Mouse (Mus musculus) cerebellum, postnatal 36 days (tissue): Measurements from ENCODE around the gene Atg2a.

Source experiments
- DNase-seq, 2 experiments: peaks; one replicate each; pipeline ENCODE4 v3.0.0; 2021 to 2022; ENCODE audit warnings: mixed read lengths in 2 of 2

Atg2a gene

DNA sequence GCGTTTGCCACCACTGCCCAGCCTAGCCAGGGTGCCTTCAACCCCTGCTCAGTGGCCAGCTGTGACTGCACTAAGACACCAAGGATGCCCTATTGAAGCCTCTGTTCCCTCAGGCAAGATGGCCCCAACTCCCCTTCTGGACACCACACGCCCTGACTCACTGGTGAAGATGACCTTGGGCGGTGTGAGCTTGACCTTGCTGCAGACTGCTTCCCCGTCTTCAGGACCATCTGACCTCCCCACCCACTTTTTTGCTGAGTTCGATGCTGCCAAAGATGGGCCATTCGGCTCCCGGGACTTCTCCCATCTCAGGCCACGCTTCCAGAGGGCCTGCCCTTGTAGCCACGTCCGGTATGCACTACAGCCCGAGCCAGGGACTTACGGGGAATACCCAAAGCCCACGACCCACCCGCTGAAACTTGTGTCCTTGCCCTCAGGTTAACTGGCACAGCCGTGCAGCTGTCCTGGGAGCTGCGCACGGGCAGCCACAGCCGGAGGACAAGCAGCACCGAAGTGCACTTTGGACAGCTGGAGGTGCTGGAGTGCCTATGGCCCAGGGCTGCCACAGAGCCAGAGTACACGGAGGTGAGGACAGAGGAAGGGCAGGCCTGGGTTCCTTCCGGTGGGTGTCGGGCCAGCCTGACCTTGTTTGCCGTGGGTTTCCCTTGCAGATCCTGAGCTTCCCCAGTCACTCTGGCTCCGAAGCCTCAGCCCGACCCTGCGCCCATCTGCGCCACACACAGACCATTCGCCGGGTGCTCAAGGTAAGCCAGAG lies 6.2 kb downstream of the Atg2a start:
- DNase-seq, result no peak

DNA sequence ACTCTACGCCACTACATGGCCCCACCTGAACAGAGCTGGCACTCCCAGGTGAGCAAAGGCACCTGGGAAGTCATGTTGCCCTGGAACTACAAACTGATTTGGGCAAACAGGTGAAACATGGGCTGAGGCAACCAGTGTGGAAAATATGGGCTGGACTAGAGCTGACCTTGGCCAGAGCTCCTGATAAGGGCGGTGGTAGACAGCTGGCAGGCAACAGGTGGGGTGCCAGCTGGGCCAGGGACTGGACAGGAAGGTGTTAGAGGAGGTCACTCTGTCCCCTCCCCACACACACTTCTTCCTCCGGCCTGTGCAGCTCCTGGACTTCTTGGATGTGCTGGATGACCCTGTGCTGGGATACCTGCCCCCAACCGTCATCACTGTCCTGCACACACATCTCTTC lies 11.6 kb downstream of the Atg2a start:
- DNase-seq, result no peak

DNA sequence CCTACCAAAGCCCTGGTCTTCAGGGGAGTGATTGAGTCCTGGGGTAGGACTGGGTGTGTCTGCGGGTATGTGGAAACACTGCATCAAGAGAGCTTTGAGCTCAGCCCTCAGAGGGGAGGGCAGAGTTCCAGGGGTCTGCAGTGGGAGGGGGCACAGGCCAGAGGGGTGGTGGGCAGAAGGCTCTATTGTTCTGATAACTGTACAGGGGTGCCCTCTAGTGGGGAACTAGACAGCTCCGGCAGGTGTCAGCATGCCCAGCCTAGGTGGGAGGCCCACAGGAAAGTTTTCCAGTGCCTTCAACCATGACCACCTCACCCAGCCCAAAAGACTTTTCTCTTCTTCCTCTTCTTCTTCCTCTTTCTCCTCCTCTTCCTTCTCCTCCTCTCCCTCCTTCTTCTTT lies 19.0 kb downstream of the Atg2a start:
- peak in 1 of 2 experiments; percentile 42 for DNase-seq

DNA sequence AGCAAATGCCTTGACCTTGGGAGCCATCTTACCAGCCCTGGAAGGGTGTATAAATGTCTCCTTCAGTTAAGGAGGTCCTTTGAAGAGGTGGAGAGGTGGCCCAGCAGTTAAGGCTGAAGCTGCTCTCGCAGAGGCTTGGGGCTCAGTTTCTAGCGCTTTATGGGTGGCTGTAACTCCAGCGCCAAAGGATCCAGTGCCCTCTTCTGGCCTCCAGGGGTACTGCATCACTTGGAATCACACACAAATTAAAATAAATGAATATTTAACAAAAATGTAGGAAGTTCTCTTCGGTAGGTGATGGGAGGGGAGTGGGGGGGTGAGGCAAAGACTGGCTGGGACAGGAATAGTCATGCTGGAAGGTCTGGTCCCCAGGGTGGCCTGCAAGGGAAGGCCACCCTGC lies 19.5 kb downstream of the Atg2a start:
- no peak for DNase-seq

DNA sequence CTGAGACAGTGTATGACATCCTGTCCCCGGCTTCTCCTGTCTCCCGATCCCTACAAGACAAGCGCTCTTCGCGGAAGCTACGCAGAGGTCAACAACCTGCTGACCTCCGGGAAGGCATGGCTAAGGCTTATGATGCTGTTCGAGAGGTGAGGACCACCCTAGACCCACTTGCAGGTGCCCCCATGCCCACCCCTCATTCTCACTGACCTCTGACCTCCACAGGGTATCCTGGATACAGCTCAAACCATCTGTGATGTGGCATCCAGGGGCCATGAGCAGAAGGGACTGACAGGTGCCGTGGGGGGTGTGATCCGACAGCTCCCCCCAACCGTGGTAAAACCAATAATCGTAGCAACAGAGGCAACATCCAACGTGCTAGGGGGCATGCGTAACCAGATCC lies 19.9 kb downstream of the Atg2a start:
- DNase-seq, result no peak

DNA sequence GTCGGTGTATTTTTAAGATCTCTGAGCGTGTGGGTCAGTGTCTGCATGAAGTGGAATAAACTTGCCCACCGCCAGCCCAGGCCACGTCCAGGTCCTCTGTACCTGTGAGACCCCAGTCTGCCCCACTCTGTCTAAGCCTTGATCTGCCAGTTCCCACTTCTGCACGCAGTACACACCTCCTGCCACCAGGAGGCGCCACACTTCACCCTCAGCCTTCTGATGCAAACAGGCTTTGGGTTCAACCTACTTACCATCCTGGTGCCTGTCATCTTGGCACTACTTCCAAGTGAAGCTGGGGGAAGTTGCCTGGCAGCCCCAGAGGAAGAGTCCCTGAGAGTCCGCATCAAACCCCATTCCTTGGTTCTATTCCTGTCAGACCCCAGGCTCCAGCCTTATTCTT lies 20.8 kb downstream of the Atg2a start:
- peak; percentile 86 to 88 for DNase-seq

DNA sequence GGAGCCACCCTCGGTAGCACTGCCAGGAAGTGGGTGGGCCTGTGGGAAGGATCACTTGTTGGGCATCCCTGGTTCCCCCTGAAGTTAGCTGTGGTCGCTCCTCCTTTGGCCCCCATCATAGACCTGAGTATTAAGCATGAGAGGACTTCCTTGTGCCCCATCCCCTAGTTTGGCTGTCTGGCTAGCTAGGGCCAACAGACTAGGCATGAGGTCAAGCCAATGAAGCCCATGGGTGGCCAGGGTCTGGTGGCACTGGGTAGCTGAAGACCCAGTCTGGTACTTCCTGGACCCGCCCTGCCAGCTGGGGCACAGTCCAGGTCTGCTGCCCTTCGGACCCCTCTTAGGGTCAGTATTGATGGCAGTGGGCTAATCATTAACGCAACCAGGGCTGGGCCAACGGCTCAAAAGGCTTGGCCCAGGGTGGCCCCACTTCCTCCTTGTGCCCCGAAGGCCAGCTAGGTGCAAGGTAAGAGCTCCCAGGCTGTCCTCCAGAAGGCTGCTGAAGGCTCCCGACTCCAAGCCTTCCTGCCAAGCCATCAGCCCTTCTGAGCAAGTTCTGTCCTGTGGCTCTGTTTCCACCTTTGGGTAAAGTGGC lies 21.5 kb downstream of the Atg2a start:
- no peak for DNase-seq

DNA sequence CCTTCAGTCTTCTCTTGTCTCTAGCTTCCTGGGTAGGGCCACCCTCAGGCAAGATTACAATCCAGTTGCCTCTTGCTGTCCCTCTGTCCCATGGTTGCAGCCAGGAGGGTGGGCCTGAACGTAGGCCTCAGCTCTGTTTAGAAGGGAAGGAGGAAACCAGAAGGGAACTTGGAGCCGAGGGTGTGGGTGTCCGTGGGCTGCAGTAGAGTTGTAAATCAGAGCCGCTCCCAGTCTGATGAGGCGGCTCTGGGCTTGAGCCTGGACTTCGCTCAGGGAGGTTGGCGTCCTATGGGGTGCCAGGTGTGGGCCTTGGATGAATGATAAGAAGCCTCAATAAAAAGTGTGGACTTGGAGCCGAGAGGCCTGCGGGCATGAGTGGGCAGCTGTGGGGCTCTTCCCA lies 22.7 kb downstream of the Atg2a start:
- DNase-seq, result no peak

DNA sequence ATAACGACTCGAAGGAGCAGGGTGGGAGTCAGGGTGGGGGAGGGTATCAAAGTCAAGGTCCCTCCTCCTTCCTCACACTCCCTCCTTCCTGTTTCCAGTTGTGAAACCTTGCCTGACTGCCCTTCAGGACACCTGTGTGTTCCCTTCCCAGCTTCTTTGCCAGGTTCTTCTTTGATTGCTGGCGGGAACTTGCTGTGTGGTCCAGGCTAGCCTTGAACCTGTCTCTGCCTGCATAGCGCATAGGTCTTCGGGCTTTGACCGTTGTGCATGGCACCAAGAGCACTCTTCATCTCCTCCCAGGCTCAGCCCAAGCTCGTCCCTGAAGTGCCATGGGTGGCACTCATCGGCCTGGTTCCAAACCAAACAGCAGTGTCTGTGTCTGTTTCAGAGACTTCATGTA lies 23.5 kb downstream of the Atg2a start:
- DNase-seq, result no peak

DNA sequence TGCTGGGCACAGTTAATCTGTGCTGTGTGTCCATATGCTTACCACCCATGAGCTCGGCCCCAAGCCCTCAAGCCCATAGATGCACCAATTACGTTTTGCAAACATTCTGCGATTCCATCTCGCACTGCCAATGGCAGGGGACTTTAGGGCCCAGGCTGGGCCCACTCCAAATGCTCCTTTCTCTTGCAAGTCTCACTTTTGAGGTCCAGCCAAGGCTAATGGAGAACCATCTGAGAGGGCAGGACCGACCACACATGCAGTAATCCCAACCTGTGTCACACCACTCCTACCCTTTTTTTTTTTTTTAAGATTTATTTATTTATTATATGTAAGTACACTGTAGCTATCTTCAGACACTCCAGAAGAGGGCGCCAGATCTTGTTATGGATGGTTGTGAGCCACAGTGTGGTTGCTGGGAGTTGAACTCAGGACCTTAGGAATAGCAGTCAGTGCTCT lies 24.3 kb downstream of the Atg2a start:
- DNase-seq, result no peak

DNA sequence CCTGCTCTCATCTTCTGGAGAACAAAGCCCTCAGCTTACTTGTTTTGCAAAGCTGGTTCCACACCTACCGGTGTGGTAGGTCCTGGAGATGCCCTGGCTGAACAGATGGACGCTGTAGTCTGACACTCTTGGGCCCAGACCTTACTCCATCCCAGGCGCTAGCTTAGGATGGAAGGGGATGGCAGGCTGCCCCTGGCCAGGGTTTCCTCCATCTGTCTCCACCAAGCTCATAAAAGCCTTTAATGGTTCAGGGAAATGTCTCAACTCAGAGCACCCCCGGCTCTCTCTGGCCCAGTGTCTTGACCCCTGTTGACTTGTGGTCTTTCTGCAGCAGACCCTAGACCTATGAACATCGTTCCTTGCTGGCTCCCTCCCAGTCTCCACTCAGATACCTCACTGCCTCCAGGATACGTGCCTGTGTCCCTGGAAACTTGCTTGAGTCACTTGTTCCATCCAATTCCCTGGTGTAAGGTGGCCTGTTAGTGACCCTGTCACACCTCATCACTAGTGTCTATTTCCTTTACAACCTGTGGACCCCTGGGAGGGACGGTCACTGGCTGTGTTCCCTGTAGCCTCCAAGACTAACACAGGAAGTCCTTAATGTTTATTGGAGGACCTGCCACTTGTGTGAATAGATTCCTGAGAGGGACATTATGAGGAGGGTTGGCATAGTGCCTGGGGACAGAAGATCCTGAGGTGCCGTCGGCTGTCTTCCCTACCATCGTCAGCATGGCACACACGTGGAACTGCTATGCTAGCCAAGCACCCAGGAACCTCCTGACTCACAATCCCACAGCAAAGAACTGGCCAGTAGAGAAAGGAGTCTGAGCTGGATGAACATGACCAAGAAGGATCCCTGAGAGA lies 26.1 kb downstream of the Atg2a start:
- peak; percentile 93 to 95 for DNase-seq

DNA sequence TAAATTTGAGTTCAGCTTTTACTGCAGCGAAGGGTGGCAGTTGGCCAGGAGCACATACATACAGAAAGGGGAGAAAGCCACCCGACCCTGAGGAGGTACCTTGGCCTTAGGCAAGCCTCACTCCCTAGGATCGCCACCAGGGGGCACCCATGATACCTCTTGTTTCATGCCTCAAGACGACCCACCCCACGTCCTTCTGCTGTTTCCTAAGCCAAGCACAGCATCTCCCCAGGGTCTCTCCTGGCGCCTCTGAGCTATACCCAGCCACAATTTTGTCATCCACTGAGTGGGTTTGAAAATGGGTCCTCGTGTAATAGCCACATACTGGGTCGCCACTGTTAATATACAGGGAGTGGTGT lies 26.7 kb downstream of the Atg2a start:
- peak; percentile 89 to 90 for DNase-seq

DNA sequence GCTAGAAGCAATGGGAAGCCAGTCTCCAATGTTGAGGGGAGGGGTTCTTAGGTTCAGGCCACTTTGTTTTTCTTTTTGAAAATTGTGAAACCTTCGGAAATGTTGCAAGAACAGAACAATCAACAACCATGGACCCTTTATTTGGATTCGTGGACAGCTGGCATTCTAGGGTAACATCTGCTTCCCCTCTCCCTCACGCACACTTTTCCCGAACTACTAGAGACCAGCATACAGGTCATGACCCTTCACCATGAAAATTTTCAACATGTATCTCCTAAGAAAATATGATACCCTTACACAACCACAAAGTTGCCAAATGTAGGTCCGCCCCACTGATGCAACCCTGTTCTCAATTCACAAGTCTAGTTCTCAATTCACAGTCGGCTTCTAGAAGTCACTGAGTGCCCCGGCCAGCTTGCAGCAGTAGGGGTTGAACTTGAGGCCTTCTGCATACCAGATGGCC lies 27.2 kb downstream of the Atg2a start:
- DNase-seq, result no peak

DNA sequence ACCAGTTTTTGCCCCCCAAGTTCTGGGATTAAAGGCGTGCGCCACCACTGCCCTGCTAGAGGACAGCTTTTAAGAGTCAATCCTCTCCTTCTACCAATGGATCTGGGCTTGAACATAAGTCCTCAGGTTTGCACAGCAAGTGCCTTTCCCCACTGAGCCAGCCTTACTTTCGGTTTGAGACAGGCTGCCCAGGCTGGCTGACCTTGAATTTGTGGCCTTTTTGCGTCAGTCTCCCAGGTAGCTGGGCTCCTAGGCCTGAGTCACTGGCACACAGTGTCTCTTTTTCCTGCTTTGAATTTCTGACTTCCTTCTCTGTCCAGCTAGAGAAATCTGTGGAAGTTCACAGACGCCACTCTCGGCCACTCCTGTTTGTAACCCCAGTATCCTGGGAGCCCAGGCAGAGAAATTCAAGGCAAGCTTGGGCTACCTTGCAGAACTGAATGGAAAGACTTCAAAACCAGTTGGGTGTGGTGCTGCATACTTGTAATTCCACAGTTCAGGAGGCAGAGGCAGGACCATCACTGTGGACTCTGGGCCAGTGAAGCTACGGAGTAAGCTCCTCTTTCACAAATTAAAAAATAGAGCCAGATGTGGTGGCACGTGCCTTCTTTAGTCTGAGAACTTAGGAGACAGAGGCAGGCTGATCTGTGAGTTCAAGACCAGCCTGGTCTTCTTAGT lies 28.5 kb downstream of the Atg2a start:
- DNase-seq, result no peak

DNA sequence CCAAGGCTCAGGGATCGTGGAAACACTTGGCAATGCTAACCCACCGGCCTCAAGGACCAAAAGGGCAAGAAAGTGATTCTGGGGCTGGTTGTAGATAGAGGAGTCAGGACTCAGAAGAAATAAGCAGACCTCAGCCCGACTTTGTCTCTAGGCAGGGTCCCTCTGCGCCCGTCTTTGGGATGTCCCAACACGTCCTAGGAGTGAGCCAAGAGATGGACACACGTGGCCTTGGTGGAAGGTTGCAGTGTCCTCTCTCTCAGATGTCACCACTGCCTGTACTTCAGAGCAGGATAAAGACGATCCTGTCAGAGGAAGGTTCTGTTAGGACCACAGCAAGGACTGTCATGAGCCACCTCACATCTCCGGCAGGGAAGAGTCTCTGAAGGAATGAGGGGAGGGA lies 29.2 kb downstream of the Atg2a start:
- DNase-seq, result no peak

DNA sequence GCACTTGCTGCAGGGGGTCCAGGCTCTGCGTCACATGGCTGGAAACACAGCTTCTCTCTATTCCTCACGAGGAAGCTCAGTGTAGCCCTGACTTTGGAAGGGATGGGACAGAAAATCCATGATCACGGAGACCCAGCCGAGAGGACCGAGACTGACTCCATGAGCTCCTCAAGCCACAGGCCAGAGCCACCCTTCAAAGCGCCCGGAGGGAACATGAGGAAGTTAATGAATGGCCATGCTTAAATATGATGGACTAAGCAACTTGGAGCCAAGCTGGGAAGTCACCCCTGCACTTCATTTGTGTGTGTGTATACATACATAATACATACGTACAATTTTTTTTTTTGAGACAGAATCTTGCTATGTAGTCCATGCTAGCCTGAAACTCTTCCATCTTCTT lies 29.7 kb downstream of the Atg2a start:
- no peak for DNase-seq

DNA sequence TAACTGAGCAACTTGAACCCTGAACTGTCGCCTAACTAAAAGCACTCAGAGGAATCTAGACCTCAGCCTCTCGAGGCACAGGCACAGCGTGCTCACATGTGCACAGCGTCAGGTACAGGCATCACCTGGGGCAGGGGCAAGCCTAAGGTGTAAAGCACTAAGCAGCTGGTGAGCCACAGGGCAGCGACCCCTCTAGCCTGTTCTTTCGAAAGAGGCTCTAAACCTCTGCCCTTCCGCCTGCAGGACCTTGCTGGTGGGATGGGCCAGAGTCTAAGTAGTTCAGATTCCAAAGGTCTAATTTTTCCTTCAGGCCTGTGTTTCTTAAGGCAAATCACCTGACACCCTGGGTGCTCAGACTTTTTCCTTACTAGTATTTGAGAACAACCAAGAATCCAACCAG lies 30.6 kb downstream of the Atg2a start:
- DNase-seq, result no peak

DNA sequence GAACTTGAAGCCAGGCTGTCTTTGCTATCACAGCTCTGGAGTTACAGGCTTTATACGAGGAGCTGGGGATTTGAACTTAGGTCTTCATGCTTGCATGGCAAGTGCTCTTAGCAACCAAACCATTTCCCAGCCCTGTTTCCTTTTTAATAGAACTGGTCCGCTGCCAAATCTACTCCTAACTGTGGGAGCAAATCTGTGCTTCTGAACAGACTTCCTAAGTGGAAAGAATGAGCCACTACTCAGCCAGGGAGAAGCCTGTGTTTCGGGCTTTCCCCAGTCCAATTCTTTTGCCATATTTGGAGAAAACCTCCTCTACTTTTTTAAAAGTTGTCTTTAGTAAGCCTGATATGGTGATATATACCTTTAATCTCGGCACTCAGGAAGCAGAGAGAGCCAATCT lies 31.3 kb downstream of the Atg2a start:
- no peak for DNase-seq

DNA sequence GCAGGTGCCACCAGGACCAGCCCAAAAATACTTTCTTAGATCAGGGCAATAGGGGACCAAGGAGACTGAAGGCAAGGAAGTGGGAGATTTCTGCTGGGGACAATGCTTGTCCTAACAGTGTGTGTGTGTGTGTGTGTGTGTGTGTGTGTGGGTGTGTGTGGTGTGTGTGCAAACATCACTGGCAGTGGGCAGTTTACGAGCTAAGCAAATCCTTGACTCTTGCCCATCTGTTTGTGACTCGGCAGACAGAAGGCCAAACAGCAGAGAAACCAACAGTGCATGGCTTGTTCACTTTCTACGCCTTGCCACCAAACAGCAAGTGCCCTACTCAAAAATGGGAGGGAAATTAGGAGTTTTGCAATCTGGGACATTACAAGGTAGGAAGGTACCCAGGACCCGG lies 32.1 kb downstream of the Atg2a start:
- DNase-seq, result no peak

DNA sequence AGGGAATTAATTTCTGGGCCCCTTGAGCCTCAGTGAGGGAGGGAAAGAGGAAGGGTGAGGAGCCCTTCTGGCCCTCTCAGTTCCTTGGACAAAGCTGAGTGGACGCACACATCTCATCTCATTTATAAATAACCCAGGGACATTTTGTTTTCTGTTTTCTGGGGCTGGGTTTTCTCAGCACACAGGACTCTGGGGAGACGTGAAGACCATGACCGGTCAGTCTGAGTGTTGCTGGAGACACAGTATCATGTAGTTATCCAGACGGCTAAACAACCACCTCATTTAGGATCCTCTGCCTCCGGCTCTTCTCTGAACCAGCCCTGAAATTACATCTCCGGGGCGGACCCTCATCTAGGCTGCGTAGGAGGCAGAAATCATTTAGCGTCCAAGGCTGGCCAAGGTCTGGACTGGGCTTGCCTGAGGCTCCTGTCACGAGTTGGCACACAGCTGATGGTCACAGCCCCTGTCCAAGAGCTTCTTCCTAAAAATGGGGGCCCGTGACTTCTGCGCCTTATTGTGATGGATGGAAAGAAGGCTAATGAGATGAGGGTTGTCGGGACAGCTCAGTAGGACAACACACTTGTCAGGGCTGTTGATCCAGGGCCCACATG lies 32.6 kb downstream of the Atg2a start:
- peak; percentile 32 to 50 for DNase-seq

DNA sequence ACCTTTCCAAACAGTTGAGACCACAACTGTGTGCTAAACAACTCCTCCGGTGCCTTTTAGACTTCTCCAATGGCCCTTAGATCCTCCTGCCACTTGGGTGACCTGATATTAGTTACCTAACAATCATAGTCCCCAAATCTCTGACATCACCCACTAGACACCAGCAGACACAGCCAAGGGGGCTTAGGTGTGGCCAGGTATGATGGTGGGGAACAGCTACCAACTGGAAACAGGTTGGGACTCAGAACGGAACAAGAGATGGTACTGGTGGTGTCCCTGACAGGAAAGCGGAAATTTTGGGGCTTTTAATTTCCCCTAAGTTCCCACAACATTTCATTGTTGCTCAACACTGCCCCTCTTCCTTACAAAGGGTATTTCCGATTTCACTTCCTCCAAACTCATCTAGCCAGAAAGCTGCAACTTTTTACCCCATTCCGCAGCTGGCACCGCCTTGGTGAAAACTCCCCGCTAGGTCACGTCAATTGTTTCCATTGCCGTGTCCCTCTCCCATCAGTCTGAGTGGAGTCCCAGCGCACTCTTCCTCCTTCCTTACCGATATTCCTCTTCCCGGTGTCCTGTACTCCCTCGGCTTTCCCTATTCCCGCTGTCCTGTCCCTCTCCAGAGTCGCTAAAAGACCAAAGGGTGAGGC lies 34.4 kb downstream of the Atg2a start:
- DNase-seq, result no peak
